Mouse (Mus musculus) adipocyte (in vitro differentiated cells): ENCODE results near the gene Olfr729.

Experiments used
- DNase-seq: peaks from one replicate; pipeline ENCODE4 v3.0.0-alpha.2; 2016; ENCODE audit warnings: low spot score

The Olfr729 gene

DNA sequence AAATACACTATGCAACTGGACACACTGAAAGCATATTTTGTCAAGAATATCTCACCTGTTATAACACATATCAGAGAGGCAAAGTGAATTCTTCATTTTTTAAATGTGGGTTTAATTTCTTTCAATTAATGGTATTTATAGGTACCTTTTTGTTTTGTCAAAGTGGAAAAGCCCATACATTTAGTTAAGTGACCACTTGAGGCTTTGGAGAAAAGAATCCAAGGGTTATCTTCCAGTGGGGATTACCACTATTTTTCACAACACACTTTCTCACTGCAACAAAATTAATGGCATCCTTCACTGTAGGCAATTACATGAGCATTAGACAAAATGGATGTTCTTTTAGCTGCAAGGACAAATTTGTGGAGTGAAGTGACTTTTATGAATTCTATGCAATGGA lies at the start of gene Olfr729:
Gene Olfr729, minus strand, starts transcription at position 101 of the 400 bp plus-strand sequence.
- no peak for DNase-seq

DNA sequence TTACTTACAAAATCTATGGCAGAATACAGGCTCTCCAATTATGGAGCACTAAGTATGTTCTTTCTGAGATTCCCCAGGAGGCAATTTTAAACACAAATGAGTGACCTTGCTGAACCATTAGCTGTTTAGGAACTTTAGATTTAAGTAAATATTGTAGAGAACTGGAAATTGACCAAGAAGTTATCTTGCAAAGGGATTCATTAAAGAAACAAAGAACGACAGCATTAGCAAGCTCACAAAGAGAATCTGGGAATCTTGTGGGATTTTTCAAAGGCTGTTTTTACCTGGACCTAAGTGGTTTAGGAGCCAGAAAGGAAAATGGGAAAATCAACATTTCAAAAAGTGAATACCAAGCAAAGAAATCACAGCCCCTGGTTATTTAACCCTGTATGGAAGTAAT lies 35.4 kb upstream of the Olfr729 start, which contains the start of gene Olfr730:
Gene Olfr730, minus strand, starts transcription at position 101 of the 400 bp plus-strand sequence.
- DNase-seq: no peak

DNA sequence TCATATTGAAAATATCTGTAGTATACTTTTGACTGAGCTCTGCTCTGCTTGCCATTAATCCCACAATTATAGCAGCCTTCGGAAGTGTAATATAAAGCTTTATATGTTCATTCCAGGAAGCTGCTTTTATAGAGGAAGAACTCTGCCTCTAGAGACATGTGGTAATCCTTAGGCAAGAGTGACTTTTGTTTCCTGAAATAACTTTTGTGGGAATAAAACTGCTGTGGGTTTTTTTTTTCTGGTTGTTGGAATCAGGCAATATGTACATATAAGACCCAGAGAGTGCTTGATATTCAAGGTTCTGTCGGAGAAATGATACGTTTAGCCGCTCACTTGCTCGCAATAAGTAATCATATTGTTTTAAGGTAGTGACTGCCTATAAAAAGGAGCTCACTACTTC lies 10.1 kb downstream of the Olfr729 start, which contains the start of gene Olfr728:
Gene Olfr728, minus strand, starts transcription at position 101 of the 400 bp plus-strand sequence.
- DNase-seq: no peak

DNA sequence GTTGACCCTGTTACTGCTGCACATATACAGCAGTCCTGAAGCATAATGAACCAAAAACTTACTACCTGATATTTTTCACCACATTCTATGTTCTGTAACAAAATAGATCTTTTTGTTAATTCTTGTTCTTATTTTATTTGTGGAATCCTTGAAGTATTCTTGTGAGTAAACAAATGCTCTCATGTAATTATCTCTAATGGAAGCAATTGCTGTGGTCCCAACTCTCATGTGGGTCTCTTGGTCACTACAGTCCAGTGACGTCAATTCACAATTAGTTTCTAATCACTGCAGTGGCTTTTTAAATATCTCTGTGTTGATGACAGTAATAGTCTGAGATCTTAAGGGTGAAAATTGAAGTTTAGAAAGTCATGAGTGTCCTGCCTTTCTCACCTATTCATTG lies 29.8 kb downstream of the Olfr729 start, which contains the start of gene Olfr727:
Gene Olfr727, plus strand, starts transcription at position 301 of the 400 bp plus-strand sequence.
- no peak for DNase-seq
